Mouse (Mus musculus) midbrain, embryonic 15.5 days (tissue): ENCODE results near the gene M1ap. TPM values are rescaled to one million over a fixed set of nuclear protein-coding genes. Genes with fewer than 3 reads are reported as not detected.

Experiments
- ATAC-seq: fragments of 200-750 bp; cut with Nextera tagmentation; replicated peaks from 2 replicates; pipeline ENCODE4 v1.8.0; 2017; ENCODE audit warnings: moderate TSS enrichment
- H3K27ac ChIP-seq: fragments of 300-500 bp; sonication (generic); 2 replicates; pipeline ENCODE4 v1.5.1; 2015; ENCODE audit warnings: mild to moderate bottlenecking, inconsistent platforms
- H3K27me3 ChIP-seq: fragments of 300-500 bp; sonication (generic); replicated peaks from 2 replicates; pipeline ENCODE4 v1.6.1; 2015; ENCODE audit warnings: inconsistent platforms
- H3K36me3 ChIP-seq: fragments of 300-500 bp; sonication (generic); replicated peaks from 2 replicates; pipeline ENCODE4 v1.6.1; 2015; ENCODE audit warnings: inconsistent platforms
- H3K4me1 ChIP-seq: fragments of 300-500 bp; sonication (generic); 2 replicates; pipeline ENCODE4 v1.6.1; 2015; ENCODE audit warnings: inconsistent platforms
- H3K4me2 ChIP-seq: fragments of 300-500 bp; sonication (generic); 2 replicates; pipeline ENCODE4 v1.6.1; 2015; ENCODE audit warnings: inconsistent platforms, mild to moderate bottlenecking, moderate library complexity
- H3K4me3 ChIP-seq: fragments of 300-500 bp; sonication (generic); 2 replicates; pipeline ENCODE4 v1.5.1; 2015; ENCODE audit warnings: mild to moderate bottlenecking, inconsistent platforms
- H3K9ac ChIP-seq: fragments of 300-500 bp; sonication (generic); 2 replicates; pipeline ENCODE4 v1.6.1; 2015; ENCODE audit warnings: mild to moderate bottlenecking, inconsistent platforms
- H3K9me3 ChIP-seq: fragments of 300-500 bp; sonication (generic); 2 replicates; pipeline ENCODE4 v1.6.1; 2016; ENCODE audit warnings: inconsistent platforms
- WGBS: fragments of 180-500 bp; shearing (Covaris S2); methylation state at CpG from one replicate; pipeline ENCODE4 v1.1.7; 2015; ENCODE audit warnings: mixed read lengths; 5-methylcytosine and 5-hydroxymethylcytosine counted together
- polyA plus RNA-seq: library from polyadenylated mRNA; unstranded; fragments of >200 nt; fragmentation: Nextera tagmentation; extraction: Ambion mirVana; gene quantifications from 2 replicates; pipeline ENCODE4 v1.2.1, GENCODE M21; 2015

M1ap gene
- polyA plus RNA-seq, 1 experiment from 2014 or later, result 0.22 TPM

DNA sequence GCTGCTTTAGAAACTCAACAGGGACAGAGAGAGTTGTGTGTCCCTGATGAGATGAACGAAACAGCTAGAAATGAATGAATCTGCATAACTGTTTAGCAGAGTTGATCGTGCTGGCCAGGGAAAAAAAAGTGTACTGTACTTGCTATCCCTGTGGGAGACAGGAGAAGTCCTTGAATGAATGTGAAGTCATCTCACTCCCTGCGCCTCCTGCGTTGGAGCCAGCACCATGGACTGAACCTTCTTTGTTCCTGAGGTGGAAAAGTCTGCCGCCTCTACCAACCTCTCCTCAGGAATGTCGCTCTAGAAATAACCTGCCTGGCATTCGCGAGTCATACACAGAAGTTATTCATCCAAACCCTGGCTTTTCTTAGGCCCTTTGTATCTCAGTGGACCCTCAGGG is 53.3 kb downstream of the M1ap start:
- Histone ChIP-seq H3K27me3 (0 out of 2 replicates have a peak, but pooled peaks cover 3% of the 10 kb centered on the region), H3K4me1 (0 out of 2 replicates have a peak, but pooled peaks cover 2% of the 10 kb centered on the region), H3K9ac (no peak overlapping the region), H3K27ac (no peak overlapping the region), H3K9me3 (no peaks in the 10 kb centered on the region), H3K36me3 (no peaks in the 10 kb centered on the region), H3K4me3 (no peak overlapping the region), H3K4me2 (no peak overlapping the region)
- ATAC-seq, result no peak
- 72% methylated on average over 8 of the region's 8 CpGs for WGBS

DNA sequence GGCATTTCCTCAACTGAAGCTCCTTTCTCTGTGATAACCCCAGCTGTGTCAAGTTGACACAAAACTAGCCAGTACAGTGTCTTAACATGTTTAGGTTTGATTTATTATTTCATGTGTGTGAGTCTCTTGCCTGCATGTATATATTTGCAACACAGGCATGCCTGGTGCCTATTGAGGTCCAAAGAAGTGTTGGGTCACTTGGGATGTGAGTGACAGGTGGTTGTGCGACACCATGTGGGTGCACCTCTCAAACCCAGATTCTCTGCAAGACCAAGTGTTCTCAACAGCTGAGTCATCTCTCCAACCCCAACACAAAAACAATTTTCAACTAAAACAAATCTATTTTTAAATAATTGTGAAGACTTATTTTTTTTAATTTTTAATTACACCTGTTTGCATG is 56.4 kb downstream of the M1ap start:
- Histone ChIP-seq H3K27ac (no peak overlapping the region), H3K36me3 (no peaks in the 10 kb centered on the region), H3K9me3 (no peaks in the 10 kb centered on the region), H3K4me1 (no peaks in the 10 kb centered on the region), H3K4me2 (no peak overlapping the region), H3K27me3 (0 out of 2 replicates have a peak, but pooled peaks cover 3% of the 10 kb centered on the region), H3K4me3 (no peak overlapping the region), H3K9ac (no peak overlapping the region)
- ATAC-seq, result no peak
- 97% methylated on average over 1 of the region's 1 CpGs for WGBS

DNA sequence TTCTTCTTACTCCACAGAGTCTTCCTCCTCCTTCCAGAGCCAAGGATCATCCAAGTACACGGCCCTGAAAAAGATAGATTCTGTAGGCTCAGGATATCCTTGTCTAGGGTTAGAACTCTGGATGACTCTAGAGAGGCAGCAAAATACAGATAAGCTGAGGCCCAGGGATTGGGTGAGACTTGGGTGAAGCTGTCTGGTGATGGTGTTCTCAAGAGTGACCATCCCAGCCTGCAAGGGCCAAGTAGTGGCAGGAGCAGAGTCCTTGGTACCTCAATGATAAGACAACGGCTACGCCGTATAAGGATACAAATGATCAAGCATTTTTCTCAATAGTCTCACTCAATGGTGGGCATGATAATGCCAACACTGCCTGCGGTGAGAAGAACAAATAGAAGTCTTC is 57.1 kb downstream of the M1ap start:
- Histone ChIP-seq H3K4me1 (no peaks in the 10 kb centered on the region), H3K27ac (no peak overlapping the region), H3K9me3 (no peaks in the 10 kb centered on the region), H3K36me3 (no peaks in the 10 kb centered on the region), H3K27me3 (0 out of 2 replicates have a peak, but pooled peaks cover 3% of the 10 kb centered on the region), H3K9ac (no peak overlapping the region), H3K4me3 (no peak overlapping the region), H3K4me2 (no peak overlapping the region)
- no peak for ATAC-seq
- 83% methylated on average over 5 of the region's 5 CpGs for WGBS

DNA sequence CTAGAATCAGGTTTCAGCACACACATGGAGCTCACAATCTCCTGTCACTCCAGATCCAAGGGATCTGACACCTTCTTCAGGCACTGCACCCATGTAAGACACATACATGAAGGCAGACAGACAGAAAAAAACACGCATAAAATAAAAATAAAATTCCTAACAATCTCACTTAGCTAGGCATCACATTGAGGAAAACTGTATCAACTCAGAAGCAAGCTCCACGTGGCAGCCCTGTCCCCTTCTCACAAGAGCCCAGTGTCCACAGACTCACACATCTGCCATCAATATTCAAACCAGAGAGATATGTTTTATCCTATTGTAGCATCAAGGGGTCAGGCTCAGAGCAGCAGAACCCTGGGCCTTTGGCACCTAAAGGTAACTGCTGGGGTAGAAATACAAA is 57.6 kb downstream of the M1ap start:
- no peaks in the 10 kb centered on the region for H3K27me3 ChIP-seq
- no peaks in the 10 kb centered on the region for H3K9me3 ChIP-seq
- no peaks in the 10 kb centered on the region for H3K36me3 ChIP-seq
- no peak overlapping the region for H3K9ac ChIP-seq
- no peak for ATAC-seq
- no peak overlapping the region for H3K4me3 ChIP-seq
- H3K4me1 ChIP-seq, result no peaks in the 10 kb centered on the region
- WGBS, result 85% methylated on average over 2 of the region's 2 CpGs
- H3K27ac ChIP-seq, result no peak overlapping the region
- no peak overlapping the region for H3K4me2 ChIP-seq

DNA sequence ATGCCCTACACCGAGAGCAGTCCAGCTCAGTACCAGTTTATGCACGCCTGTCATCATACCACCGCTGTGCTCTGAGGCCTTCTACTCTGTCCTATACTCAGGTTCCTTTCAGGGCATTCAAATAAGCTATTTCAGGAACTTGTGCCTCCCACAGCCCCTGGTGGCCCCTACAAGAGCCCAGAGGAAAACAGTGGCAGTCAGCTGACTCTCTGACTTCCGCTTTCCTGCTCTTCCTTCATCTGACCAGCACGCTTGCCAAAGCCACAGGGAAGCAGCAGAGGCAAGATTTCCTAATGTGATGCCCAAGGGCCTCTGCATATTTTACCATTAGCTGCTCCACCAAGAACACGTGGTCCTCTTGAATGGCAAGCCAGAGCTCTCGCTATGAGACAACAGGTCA is 58.2 kb downstream of the M1ap start:
- Histone ChIP-seq H3K9ac (no peak overlapping the region), H3K36me3 (no peaks in the 10 kb centered on the region), H3K9me3 (no peaks in the 10 kb centered on the region), H3K4me2 (no peak overlapping the region), H3K27ac (no peak overlapping the region), H3K4me3 (no peak overlapping the region), H3K4me1 (no peaks in the 10 kb centered on the region), H3K27me3 (no peaks in the 10 kb centered on the region)
- 56% methylated on average over 7 of the region's 7 CpGs for WGBS
- no peak for ATAC-seq

DNA sequence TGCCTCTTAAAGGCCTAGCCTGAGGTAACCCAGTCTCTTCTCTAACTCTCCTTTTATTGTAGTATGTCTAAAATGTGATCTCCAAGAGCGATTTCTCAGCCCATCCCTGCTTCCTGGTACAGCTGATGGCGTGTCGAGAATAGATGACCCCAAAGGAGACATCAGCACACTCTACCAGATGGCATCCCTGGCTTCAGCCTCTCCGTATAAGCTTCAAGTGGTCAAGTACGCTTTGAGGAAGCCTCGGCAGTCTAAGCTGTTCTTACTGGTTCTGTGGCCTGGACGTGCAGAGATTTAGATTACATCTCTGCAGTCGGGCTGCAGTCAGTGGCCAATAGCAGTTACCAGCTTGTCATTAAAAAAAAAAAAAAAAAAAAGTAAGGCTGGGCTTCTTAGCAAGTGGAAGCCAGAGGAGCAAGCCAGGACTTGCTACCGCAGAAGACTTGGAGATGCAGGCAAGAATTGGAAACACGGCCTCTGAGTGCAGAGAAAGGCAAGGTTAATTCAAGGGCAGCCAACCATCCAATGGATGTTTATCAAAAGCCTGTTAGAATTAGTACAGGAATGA is 58.8 kb downstream of the M1ap start:
- ATAC-seq, result no peak
- H3K9me3 ChIP-seq, result no peaks in the 10 kb centered on the region
- H3K9ac ChIP-seq, result no peak overlapping the region
- no peaks in the 10 kb centered on the region for H3K4me1 ChIP-seq
- no peaks in the 10 kb centered on the region for H3K27me3 ChIP-seq
- no peak overlapping the region for H3K4me2 ChIP-seq
- no peaks in the 10 kb centered on the region for H3K36me3 ChIP-seq
- no peak overlapping the region for H3K27ac ChIP-seq
- WGBS, result 87% methylated on average over 10 of the region's 10 CpGs
- no peak overlapping the region for H3K4me3 ChIP-seq

DNA sequence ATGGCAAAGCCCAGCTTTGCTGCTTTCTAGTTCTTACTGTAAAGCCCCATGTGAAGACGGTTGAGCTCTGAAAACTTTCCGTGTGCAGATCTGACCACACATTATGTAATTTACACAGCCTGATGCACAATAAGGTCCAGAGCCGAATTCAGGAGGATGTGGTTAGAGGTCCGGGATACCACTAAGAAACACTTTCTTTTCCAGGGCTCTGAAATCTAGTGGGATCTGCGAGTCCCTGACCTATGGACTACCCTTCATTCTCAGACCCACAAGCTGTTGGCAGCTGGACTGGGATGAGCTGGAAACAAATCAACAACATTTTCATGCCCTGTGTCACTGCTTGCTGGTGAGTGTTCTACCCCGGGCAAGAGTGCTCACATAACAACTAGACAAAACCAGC is 59.4 kb downstream of the M1ap start:
- no peak overlapping the region for H3K4me2 ChIP-seq
- H3K4me3 ChIP-seq, result no peak overlapping the region
- WGBS, result 85% methylated on average over 6 of the region's 6 CpGs
- H3K36me3 ChIP-seq, result no peaks in the 10 kb centered on the region
- H3K9me3 ChIP-seq, result no peaks in the 10 kb centered on the region
- no peak overlapping the region for H3K9ac ChIP-seq
- no peak overlapping the region for H3K27ac ChIP-seq
- no peaks in the 10 kb centered on the region for H3K4me1 ChIP-seq
- H3K27me3 ChIP-seq, result no peaks in the 10 kb centered on the region
- no peak for ATAC-seq

DNA sequence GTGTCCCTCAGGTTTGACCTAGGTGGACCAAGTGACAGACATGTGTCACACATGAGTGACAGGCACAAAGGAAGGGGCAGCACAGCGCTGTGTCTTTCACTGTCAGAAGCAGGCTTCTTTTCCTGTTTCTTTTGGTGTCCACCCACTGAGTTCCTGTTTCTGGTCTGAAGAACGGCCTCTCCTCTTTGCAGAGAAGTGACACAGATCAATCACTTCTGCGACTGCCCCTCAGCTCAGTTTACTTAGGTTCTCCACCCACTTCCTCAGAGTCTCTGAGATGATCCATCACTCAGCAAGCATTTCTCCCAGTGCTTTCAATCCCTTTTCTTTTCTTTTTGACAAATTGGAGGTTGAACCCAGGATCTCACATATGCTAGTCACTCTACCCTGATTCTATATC is 62.0 kb downstream of the M1ap start:
- WGBS, result 73% methylated on average over 3 of the region's 3 CpGs
- H3K36me3 ChIP-seq, result no peaks in the 10 kb centered on the region
- no peak overlapping the region for H3K27ac ChIP-seq
- ATAC-seq, result no peak
- no peaks in the 10 kb centered on the region for H3K27me3 ChIP-seq
- H3K4me2 ChIP-seq, result no peak overlapping the region
- H3K9me3 ChIP-seq, result no peaks in the 10 kb centered on the region
- H3K9ac ChIP-seq, result no peak overlapping the region
- no peaks in the 10 kb centered on the region for H3K4me1 ChIP-seq
- no peak overlapping the region for H3K4me3 ChIP-seq

DNA sequence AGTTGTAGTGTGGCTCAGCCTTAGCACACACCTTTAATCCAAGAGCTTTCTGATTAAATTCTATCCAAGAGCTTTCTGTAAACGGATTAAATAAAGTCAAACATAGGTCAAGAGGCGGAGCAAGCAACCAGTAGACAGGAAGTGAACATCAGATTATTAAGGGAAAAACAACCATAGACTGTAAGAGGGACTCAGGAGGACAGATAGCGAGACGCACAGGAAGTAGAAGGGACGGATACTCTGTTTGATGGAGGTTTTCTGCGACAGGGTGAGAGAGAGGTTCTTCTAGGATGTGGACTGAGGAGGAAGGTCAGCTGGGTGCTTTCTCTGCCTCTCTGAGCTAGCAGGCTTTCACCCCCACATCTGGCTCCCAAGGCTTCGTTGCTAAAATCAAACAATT is 63.3 kb downstream of the M1ap start:
- no peak overlapping the region for H3K4me2 ChIP-seq
- H3K36me3 ChIP-seq, result no peaks in the 10 kb centered on the region
- no peak overlapping the region for H3K9ac ChIP-seq
- no peaks in the 10 kb centered on the region for H3K4me1 ChIP-seq
- WGBS, result 80% methylated on average over 7 of the region's 7 CpGs
- H3K9me3 ChIP-seq, result no peaks in the 10 kb centered on the region
- no peaks in the 10 kb centered on the region for H3K27me3 ChIP-seq
- ATAC-seq, result no peak
- H3K4me3 ChIP-seq, result no peak overlapping the region
- H3K27ac ChIP-seq, result no peak overlapping the region

DNA sequence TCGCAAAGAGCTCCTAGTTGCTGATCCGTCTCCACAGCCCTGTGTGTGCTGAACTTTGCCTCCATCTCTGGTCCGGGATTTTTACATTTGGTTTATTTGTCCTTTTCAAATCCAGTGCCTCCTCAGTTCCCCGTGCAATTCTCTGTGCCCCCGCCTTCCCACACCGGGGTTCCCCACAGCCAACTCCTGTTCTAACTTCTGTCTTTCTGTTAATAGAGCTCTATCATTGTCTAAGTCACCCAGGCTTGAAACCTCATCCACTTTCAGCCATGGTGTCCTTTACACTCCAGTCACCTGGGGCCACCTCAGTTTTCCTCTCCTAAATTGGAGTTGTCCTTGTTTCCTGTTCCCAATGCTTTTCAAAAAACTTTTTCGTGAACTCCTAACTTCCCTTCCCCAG is 64.6 kb downstream of the M1ap start:
- H3K27ac ChIP-seq, result no peak overlapping the region
- WGBS, result 85% methylated on average over 7 of the region's 7 CpGs
- H3K9ac ChIP-seq, result no peak overlapping the region
- no peaks in the 10 kb centered on the region for H3K36me3 ChIP-seq
- no peaks in the 10 kb centered on the region for H3K27me3 ChIP-seq
- no peak for ATAC-seq
- H3K9me3 ChIP-seq, result no peaks in the 10 kb centered on the region
- H3K4me3 ChIP-seq, result no peak overlapping the region
- no peak overlapping the region for H3K4me2 ChIP-seq
- H3K4me1 ChIP-seq, result no peaks in the 10 kb centered on the region

DNA sequence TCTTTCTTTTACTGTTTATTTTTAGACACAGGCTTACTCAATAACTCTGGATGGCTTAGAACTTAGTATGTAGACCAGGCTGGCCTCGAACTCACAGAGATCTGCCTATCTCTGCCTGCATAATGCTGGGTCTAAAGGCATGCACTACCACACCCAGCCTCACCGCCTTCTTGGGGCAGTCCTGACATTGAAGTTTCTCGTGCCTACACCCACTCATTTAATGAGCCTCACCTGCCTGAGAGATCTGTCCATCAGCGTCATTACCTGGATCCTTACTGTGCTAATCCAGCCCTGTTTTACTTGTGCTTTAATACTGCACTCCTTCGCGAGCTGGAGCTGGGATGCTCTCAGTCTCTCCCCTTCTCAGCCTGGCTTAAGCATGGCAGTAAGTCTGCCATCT is 65.1 kb downstream of the M1ap start:
- WGBS, result 77% methylated on average over 6 of the region's 6 CpGs
- Histone ChIP-seq H3K4me3 (no peak overlapping the region), H3K4me1 (no peaks in the 10 kb centered on the region), H3K27me3 (no peaks in the 10 kb centered on the region), H3K27ac (no peak overlapping the region), H3K9me3 (no peaks in the 10 kb centered on the region), H3K4me2 (no peak overlapping the region), H3K36me3 (no peaks in the 10 kb centered on the region), H3K9ac (no peak overlapping the region)
- ATAC-seq, result no peak

DNA sequence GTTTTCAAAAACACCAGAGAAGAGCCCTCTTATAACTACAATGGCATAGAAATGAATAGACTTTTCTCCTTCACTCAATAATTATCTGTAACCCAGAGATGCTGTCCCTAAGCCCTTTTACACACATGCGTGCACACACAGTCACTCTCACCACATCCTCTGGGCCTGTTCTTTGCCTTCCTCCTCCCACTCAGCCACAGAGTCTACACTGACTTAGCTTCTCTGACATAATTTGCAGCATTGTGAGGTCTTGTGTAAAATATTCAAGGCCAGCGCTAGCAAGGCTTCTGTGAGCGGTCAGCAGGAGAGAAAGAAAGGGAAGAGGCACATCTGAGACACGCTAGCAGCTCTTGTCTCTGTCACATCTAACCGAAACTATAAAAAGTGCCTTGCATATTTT is 66.7 kb downstream of the M1ap start:
- Histone ChIP-seq H3K36me3 (no peaks in the 10 kb centered on the region), H3K27me3 (no peaks in the 10 kb centered on the region), H3K4me3 (no peak overlapping the region), H3K9ac (no peak overlapping the region), H3K27ac (no peak overlapping the region), H3K9me3 (no peaks in the 10 kb centered on the region), H3K4me1 (no peaks in the 10 kb centered on the region), H3K4me2 (no peak overlapping the region)
- WGBS, result 71% methylated on average over 5 of the region's 5 CpGs
- ATAC-seq, result no peak

DNA sequence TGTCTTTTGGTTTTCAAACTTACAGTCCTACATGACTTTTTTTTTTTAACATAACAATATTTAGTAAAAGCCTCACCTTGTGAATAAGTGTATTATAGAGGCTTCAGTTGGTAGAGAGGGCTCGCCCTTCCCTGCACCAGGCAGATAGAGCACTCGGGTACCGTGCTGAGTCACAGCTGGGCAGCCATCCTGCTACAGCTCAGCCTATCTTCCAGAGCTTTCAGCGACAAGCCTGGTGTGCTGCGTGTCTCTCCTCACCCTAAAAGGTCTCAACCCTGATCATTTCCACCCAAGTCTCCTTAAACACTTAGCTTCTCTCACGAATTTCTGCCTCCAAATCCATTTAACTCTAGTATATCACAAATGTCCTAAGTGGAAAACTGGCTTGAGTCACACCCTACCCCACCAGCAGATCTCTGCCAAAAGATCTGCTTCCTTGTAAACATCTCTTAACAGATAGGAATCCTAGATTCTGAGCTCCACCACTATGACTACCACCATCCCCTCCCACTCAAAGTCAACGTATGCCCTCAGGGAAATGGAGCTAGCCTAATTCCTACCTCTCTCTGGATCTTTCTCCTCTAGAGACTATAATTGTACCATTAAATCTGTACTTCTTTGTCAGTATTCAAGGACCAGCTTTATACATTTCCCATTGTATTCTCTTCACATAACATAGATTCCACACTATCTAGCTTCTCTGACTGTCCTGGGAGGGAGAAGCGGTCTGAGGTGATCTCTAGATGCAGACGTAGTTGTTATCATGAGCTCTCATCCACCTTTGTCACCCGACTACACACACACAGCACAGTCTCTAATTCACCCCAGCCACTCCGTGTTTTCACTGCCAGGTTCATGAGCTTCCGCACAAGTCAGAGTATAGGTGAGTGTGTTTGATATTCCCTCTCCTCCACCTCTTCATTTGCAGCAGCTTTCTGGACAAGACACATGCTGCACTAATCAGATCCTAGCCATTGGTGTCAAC is 68.1 kb downstream of the M1ap start:
- ATAC-seq, result no peak
- no peaks in the 10 kb centered on the region for H3K4me1 ChIP-seq
- WGBS, result 77% methylated on average over 12 of the region's 12 CpGs
- no peaks in the 10 kb centered on the region for H3K9me3 ChIP-seq
- no peak overlapping the region for H3K4me3 ChIP-seq
- no peaks in the 10 kb centered on the region for H3K27me3 ChIP-seq
- no peak overlapping the region for H3K4me2 ChIP-seq
- no peak overlapping the region for H3K9ac ChIP-seq
- no peaks in the 10 kb centered on the region for H3K36me3 ChIP-seq
- no peak overlapping the region for H3K27ac ChIP-seq
